Mouse (Mus musculus): ENCODE results near the gene Snx17.

DNA sequence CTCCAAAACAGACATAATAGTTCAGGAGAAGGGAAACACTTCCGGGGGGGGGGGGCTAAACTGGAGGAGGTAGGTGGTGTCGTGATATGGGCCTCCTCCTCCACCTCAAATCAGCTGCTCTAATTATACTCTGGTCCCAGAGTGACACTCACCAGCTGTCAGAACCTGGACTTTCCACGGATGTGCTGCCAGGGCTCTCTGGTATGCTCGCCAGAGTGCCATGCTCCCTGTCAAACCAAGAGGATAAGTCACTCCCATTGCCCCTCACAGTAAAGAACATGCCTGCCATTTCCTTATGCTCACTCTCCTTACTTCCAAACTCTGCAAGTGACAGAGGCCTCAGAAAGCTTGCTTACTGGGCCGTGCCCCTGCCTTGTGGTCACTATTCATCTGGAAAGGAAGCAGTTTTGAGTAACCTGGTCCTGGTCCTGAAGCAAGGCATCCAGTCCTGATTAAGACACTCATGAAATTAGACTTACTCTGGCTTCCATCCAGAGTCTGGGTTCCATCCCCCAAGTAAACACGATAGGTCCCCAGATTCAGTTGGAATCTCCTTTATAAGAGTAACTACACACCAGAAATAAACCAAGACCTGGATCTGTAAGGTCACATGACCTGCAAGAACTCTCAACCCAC lies 39.4 kb upstream of the Snx17 start:
- TF ChIP-seq CTCF (IDR thresholded peaks at IDR 0.05; ENCODE audit: low read depth) (no peak), EP300 (IDR thresholded peaks at IDR 0.05; ENCODE audit: low read depth) (no peak)

All from heart, postnatal 0 days (tissue).